Mouse (Mus musculus) ES-Bruce4 (cell line): ENCODE results near the gene Olfr1291-ps1. TPM values are rescaled to one million over a fixed set of nuclear protein-coding genes. Genes with fewer than 3 reads are reported as not detected.

Experiments used
- H3K27ac ChIP-seq: 2 replicates; pipeline ENCODE4 v1.5.1; 2012; ENCODE audit warnings: low read length, inconsistent platforms; ENCODE audit not compliant: insufficient read depth
- H3K27me3 ChIP-seq: 2 replicates; pipeline ENCODE4 v1.6.1; 2012; ENCODE audit warnings: mild to moderate bottlenecking, low read length, inconsistent platforms; ENCODE audit not compliant: control insufficient read depth, poor library complexity, insufficient read depth, severe bottlenecking
- H3K36me3 ChIP-seq: 2 replicates; pipeline ENCODE4 v1.6.1; 2012; ENCODE audit warnings: inconsistent platforms, mild to moderate bottlenecking, low read length, moderate library complexity; ENCODE audit not compliant: control insufficient read depth, poor library complexity, insufficient read depth, severe bottlenecking
- H3K4me1 ChIP-seq: one replicate; pipeline ENCODE4 v1.8.1; 2011; ENCODE audit warnings: low read length; ENCODE audit not compliant: control insufficient read depth, insufficient read depth
- H3K4me3 ChIP-seq: 2 replicates; pipeline ENCODE4 v1.5.1; 2011; ENCODE audit warnings: low read depth, mild to moderate bottlenecking, low read length
- H3K9ac ChIP-seq: 2 replicates; pipeline ENCODE4 v1.6.1; 2012; ENCODE audit warnings: low read depth, mild to moderate bottlenecking, inconsistent platforms; ENCODE audit not compliant: poor library complexity, severe bottlenecking
- H3K9me3 ChIP-seq: replicated peaks from 2 replicates; pipeline ENCODE4 v1.6.1; 2012; ENCODE audit warnings: mild to moderate bottlenecking, low read length, inconsistent platforms; ENCODE audit not compliant: control insufficient read depth, poor library complexity, insufficient read depth, severe bottlenecking
- CTCF ChIP-seq: IDR thresholded peaks from one replicate; pipeline ENCODE4 v1.8.1; 2011; ENCODE audit warnings: low read depth, low read length
- EP300 ChIP-seq: IDR thresholded peaks from 2 replicates; pipeline ENCODE4 v1.6.1; 2011; ENCODE audit warnings: low read depth, low read length; ENCODE audit not compliant: insufficient read depth
- POLR2A ChIP-seq: IDR thresholded peaks from one replicate; pipeline ENCODE4 v1.8.1; 2011; ENCODE audit warnings: low read length; ENCODE audit not compliant: insufficient read depth
- polyA plus RNA-seq: library from polyadenylated mRNA; stranded (reverse); fragments of >200 nt; gene quantifications from 2 replicates; pipeline ENCODE4 v1.2.4, GENCODE M21; 2011; ENCODE audit warnings: low read depth; ENCODE audit not compliant: missing spikeins, insufficient read depth, insufficient read length

Gene Olfr1291-ps1
- polyA plus RNA-seq, 1 experiment = not detected

GRCm38 (mm10) chr2:111524903-111525302, 27.9 kb downstream of the Olfr1291-ps1 start, which contains the start of gene Olfr1293-ps:
Olfr1293-ps (plus strand) TSS chr2:111525203.
- no peak within 1 kb of the TSS for H3K9ac ChIP-seq
- no peak within 1 kb of the TSS for H3K4me3 ChIP-seq
- no peaks in the 10 kb centered on the region for H3K27me3 ChIP-seq
- H3K4me1 ChIP-seq = no peaks in the 10 kb centered on the region
- no peak for TF ChIP-seq CTCF
- no peak for TF ChIP-seq EP300
- TF ChIP-seq POLR2A = no peak
- peaks cover 1% of the 10 kb centered on the region; the same call in 1 of the 2 replicates for H3K9me3 ChIP-seq
- H3K36me3 ChIP-seq = no peaks in the 10 kb centered on the region
- no peak within 1 kb of the TSS for H3K27ac ChIP-seq

DNA sequence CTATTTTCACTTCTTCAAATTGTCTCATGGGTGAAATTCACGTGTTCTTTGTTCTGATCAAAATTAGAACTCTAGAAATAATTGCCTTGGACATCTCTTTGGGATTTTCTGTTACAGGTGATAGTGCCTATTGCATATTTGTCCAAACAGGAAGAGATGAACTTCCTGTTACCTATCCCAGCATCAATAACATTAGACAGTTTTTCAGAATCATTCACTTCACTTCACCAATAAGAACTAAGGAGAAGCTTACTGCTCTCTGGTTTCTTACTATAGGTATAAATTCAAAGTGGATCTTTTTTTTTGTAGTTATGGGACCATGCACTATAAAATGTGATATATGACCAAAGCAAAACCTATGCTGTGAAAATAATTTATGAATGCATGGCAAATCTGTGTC, 43.2 kb downstream of the Olfr1291-ps1 start, which contains the start of gene Olfr1294:
TSS of gene Olfr1294 (minus strand) at position 101 of the 400 bp plus-strand sequence.
- Histone ChIP-seq H3K9me3 (no peaks in the 10 kb centered on the region), H3K4me1 (no peaks in the 10 kb centered on the region), H3K27ac (no peak within 1 kb of the TSS), H3K9ac (no peak within 1 kb of the TSS), H3K36me3 (no peaks in the 10 kb centered on the region), H3K4me3 (no peak within 1 kb of the TSS), H3K27me3 (no peaks in the 10 kb centered on the region)
- no peak for TF ChIP-seq CTCF

Other genes starting within 250 kb of the Olfr1291-ps1 start
- not detected in 2 replicates for gene Olfr1276, start 242.7 kb upstream of the Olfr1291-ps1 start, polyA plus RNA-seq
- not detected in 2 replicates for gene Olfr1277, start 223.1 kb upstream of the Olfr1291-ps1 start, polyA plus RNA-seq
- gene Olfr1278, start 207.0 kb upstream of the Olfr1291-ps1 start, polyA plus RNA-seq = not detected in 2 replicates
- not detected in 2 replicates for gene Olfr1279, start 196.5 kb upstream of the Olfr1291-ps1 start, polyA plus RNA-seq
- not detected in 2 replicates for gene Olfr1280, start 183.2 kb upstream of the Olfr1291-ps1 start, polyA plus RNA-seq
- gene Olfr1281, start 170.7 kb upstream of the Olfr1291-ps1 start, polyA plus RNA-seq = not detected in 2 replicates
- not detected in 2 replicates for gene Olfr1282, start 161.1 kb upstream of the Olfr1291-ps1 start, polyA plus RNA-seq
- not detected in 2 replicates for gene Olfr1283, start 130.4 kb upstream of the Olfr1291-ps1 start, polyA plus RNA-seq
- not detected in 2 replicates for gene Olfr1284, start 121.7 kb upstream of the Olfr1291-ps1 start, polyA plus RNA-seq
- gene Olfr1286, start 74.1 kb upstream of the Olfr1291-ps1 start, polyA plus RNA-seq = not detected in 2 replicates
- not detected in 2 replicates for gene Olfr1287, start 48.0 kb upstream of the Olfr1291-ps1 start, polyA plus RNA-seq
- not detected in 2 replicates for gene Olfr1288, start 23.1 kb upstream of the Olfr1291-ps1 start, polyA plus RNA-seq
- gene Olfr1289, start 16.4 kb upstream of the Olfr1291-ps1 start, polyA plus RNA-seq = not detected in 2 replicates
- not detected in 2 replicates for gene Olfr1290, start 3.4 kb upstream of the Olfr1291-ps1 start, polyA plus RNA-seq
- gene Olfr1293-ps, start 28.0 kb downstream of the Olfr1291-ps1 start, polyA plus RNA-seq = not detected in 2 replicates
- gene Olfr1294, start 43.1 kb downstream of the Olfr1291-ps1 start, polyA plus RNA-seq = not detected in 2 replicates
- gene Olfr1295, start 72.5 kb downstream of the Olfr1291-ps1 start, polyA plus RNA-seq = not detected in 2 replicates
- gene Olfr1297, start 129.3 kb downstream of the Olfr1291-ps1 start, polyA plus RNA-seq = not detected in 2 replicates
- gene Olfr1298, start 152.0 kb downstream of the Olfr1291-ps1 start, polyA plus RNA-seq = not detected in 2 replicates
- not detected in 2 replicates for gene Olfr1299, start 164.2 kb downstream of the Olfr1291-ps1 start, polyA plus RNA-seq